Mouse (Mus musculus) thymus, postnatal 36 days (tissue): ENCODE results near the gene Itpkc.
A peak's percentile ranks its signal among the peaks of the same experiment; 100 is the strongest.

ENCODE experiments used
- DNase-seq, 2 experiments: peaks; one replicate each; pipeline ENCODE4 v3.0.0; 2022; ENCODE audit warnings: mixed read lengths in 2 of 2

Gene Itpkc

GRCm38 (mm10) chr7:27163450-27163805, 65.0 kb downstream of the Itpkc start:
- DNase-seq = no peak

DNA sequence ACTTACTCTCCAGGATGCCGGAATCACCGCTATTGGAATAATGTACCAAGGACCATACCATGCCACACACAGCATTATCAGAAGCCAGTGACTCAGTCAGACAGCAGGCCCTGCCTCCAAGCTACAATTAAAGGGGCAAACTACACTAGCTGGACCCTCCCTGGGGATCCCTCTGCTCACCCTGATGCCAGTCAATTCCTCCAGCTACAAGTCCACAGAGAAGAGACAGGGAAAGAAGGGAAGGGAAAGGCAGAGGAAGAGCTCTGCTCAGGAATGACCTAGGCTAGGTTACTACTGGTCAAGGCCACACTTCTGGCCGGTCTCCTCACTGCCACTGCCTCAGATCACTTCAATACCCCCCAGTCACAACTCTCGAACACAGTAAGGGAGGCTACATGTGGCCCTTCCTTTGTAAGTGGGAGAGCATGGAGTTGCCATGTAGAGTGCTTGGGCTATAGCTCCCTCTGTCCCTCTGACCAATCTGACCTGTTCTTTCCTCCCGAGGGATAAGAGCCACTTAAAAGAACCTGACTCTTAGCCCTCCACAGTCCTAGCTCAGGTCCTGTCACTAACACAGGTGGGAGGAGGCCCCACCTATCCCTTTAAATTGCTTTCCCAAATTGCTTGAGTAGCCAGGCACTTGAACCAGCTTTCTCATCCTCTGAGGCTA, 65.5 kb downstream of the Itpkc start:
- DNase-seq = no peak

DNA sequence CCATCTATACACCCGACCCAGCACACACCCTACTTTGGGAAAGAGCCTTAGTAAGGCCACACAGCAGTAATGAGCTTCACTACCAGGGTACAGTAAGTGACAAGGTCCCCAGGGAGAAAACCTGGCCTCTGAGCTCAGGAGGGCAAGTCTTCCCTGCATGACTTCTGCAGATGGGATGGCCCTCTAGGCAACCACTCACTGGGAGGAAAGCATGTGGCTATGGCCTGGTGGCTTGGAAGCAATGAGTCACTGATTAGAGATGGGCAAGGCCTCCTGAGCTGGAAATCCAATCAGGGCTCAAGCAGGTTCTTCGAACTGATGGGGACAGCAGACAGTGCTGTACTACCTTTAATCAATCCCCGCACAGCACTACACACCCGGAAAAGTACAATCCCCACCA, 66.7 kb downstream of the Itpkc start:
- DNase-seq = no peak

DNA sequence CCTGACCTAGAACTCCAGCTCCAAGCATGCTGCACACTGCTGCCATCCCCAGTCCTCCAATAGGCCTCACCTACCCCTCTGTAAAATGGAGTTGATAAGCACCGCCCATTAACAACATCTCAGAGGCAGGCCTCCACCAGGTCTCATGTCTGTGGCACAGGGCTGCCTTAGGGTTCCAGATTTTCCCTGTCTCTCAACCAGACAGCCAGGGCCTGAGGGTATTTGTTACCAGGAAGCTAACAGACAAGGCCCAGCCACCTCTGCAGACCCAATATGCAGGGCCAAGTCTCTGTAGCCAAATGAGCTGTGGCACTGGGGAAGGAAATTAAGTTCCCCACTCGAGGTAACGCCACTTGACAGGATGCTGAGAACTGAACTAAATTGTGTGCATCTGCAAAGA, 67.5 kb downstream of the Itpkc start:
- DNase-seq = no peak

- peak; percentile 88 to 91 for DNase-seq
Observed at GRCm38 (mm10) chr7:27159882-27160281, 68.6 kb downstream of the Itpkc start.

GRCm38 (mm10) chr7:27159256-27159655, 69.2 kb downstream of the Itpkc start:
- DNase-seq = no peak

DNA sequence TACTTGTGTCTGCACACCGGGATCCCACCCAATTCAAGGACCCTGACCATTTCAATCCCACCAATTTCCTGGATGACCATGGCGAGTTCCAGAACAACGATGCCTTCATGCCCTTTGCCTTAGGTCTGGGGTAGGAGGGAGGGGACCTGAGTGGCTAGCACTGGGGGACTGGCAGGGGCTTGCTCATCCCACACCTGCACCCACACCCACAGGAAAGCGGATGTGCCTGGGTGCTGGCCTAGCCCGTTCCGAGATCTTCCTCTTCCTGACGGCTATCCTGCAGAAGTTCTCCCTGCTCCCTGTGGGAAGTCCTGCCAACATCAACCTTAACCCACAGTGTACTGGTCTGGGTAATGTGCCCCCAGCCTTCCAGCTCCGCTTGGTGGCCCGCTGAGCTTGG, 70.3 kb downstream of the Itpkc start:
- no peak for DNase-seq
